Comparison of ENCODE assay signal across 21 mouse cellular contexts in the genomic region with DNA sequence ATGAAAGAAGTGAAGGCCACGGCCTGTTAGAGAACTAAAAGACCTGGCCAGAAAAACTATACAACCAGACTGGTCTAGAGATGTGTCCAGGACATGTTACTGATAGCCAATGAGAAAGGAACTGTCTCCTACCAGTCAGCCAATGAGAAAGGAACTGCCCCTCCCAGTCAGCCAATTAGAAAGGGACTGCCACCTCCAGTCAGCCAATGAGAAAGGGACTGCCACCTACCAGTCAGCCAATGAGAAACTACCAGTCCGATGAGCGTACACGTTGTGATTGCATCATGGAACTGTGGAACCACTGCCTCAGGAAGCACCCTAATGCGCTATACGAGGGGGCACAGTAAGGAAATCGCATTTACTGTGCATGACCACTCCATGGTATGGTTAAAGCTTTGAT. TPM values are rescaled to one million over a fixed set of nuclear protein-coding genes. Genes with fewer than 3 reads are reported as not detected.
DNase-seq lines count a peak whose midpoint lies in the region; ATAC-seq and TF ChIP-seq lines count a peak whose summit lies in the region.
"Had no signal": no experiment of that assay in that cellular context is flagged by ENCODE, and none has a peak within 500 bp of the region (broad histone marks: within the 10 kb centered on the region; RNA-seq: fewer than 3 reads in every experiment).

No protein-coding gene starts in this region.

- no peak for TF ChIP-seq CTCF in hindbrain, postnatal 0 days (IDR thresholded peaks at IDR 0.05; ENCODE audit: low read depth)
- no peak for TF ChIP-seq CTCF in testis, adult 2 months (IDR thresholded peaks at IDR 0.05; ENCODE audit: control insufficient read depth, insufficient read depth, insufficient replicate concordance, low read depth, low read length)
- no peak for TF ChIP-seq CTCF in cerebellum, adult 2 months (IDR thresholded peaks at IDR 0.05; ENCODE audit: borderline replicate concordance, insufficient read depth, low read depth, low read length)

- H3K4me2 ChIP-seq in hindbrain, postnatal 0 days (ENCODE audit: low read depth, low read length): no peak overlapping the region
- H3K4me2 ChIP-seq in hindbrain, embryonic 14.5 days (replicated peaks): no peak overlapping the region
- H3K4me2 ChIP-seq: forebrain, embryonic 12.5 days; heart, embryonic 12.5 days; liver, embryonic 12.5 days; lung, embryonic 14.5 days; midbrain, embryonic 12.5 days; neural tube, embryonic 12.5 days had no signal

- H3K27me3 ChIP-seq in hindbrain, postnatal 0 days (ENCODE audit: insufficient read depth, low read length): no peaks in the 10 kb centered on the region
- no peaks in the 10 kb centered on the region for H3K27me3 ChIP-seq in hindbrain, embryonic 14.5 days (ENCODE audit: control insufficient read depth, insufficient read depth, low read length)
- H3K27me3 ChIP-seq in testis, adult 2 months (ENCODE audit: control insufficient read depth, insufficient read depth, low read length): no peaks in the 10 kb centered on the region
- no peaks in the 10 kb centered on the region for H3K27me3 ChIP-seq in cerebellum, adult 2 months (ENCODE audit: control insufficient read depth, insufficient read depth, low read length)
- H3K27me3 ChIP-seq: forebrain, embryonic 12.5 days; heart, embryonic 12.5 days; liver, embryonic 12.5 days; midbrain, embryonic 12.5 days; neural tube, embryonic 12.5 days had no signal

- H3K9me3 ChIP-seq in hindbrain, postnatal 0 days (ENCODE audit: low read length): no peaks in the 10 kb centered on the region
- H3K9me3 ChIP-seq in hindbrain, embryonic 14.5 days (ENCODE audit: control insufficient read depth, low read length): no peaks in the 10 kb centered on the region
- H3K9me3 ChIP-seq: forebrain, embryonic 12.5 days; heart, embryonic 12.5 days; liver, embryonic 12.5 days; midbrain, embryonic 12.5 days; neural tube, embryonic 12.5 days had no signal

- DNase-seq in hindbrain, postnatal 0 days (ENCODE audit: low spot score): no peak
- no peak for DNase-seq in hindbrain, embryonic 14.5 days (ENCODE audit: low spot score)
- no peak for DNase-seq in testis, postnatal 10 days (ENCODE audit: low spot score)
- DNase-seq in ZHBTc4 (ENCODE audit: low read depth, low spot score): peak; percentile 90
- DNase-seq in embryo, embryonic 10 days (ENCODE audit: low spot score): no peak
- DNase-seq in urinary bladder, adult 2 months (ENCODE audit: low spot score): no peak
- no peak for DNase-seq in cerebellum, adult 2 months
- DNase-seq: cerebellum, postnatal 14 days; kidney, postnatal 14 days; left cerebral cortex, postnatal 4 days; lung, postnatal 4 days; right cerebral cortex, postnatal 25 days; thymus, adult 18-20 months had no signal

- WGBS in hindbrain, postnatal 0 days: 93% methylated on average over 7 of the region's 7 CpGs
- WGBS in hindbrain, embryonic 14.5 days: 92% methylated on average over 7 of the region's 7 CpGs
- WGBS in cerebellum, adult 2 months: 94% methylated on average over 7 of the region's 7 CpGs

- peak; percentile 2; the same call in 1 of the 2 replicates for ATAC-seq in hindbrain, postnatal 0 days
- ATAC-seq in hindbrain, embryonic 14.5 days (ENCODE audit: low FRiP score): no peak
- ATAC-seq: intestine, postnatal 0 days; liver, embryonic 12.5 days had no signal

- no peak for TF ChIP-seq POLR2A in testis, adult 2 months (IDR thresholded peaks at IDR 0.05; ENCODE audit: control insufficient read depth, low read depth, low read length)
- TF ChIP-seq POLR2A in cerebellum, adult 2 months (IDR thresholded peaks at IDR 0.05; ENCODE audit: borderline replicate concordance, insufficient read depth, low read length): no peak

- H3K9ac ChIP-seq in hindbrain, postnatal 0 days (replicated peaks; ENCODE audit: low read length): no peak overlapping the region
- no peak overlapping the region for H3K9ac ChIP-seq in hindbrain, embryonic 14.5 days
- H3K9ac ChIP-seq: forebrain, embryonic 12.5 days; heart, embryonic 12.5 days; liver, embryonic 12.5 days; lung, embryonic 14.5 days; midbrain, embryonic 12.5 days; neural tube, embryonic 12.5 days had no signal

- H3K27ac ChIP-seq in hindbrain, postnatal 0 days: no peak overlapping the region
- H3K27ac ChIP-seq in hindbrain, embryonic 14.5 days: no peak overlapping the region
- no peak overlapping the region; the same call in 1 of the 2 replicates for H3K27ac ChIP-seq in testis, adult 2 months (ENCODE audit: control insufficient read depth, insufficient read depth, low read depth, low read length)
- no peak overlapping the region for H3K27ac ChIP-seq in cerebellum, adult 2 months (ENCODE audit: insufficient read depth, low read length)
- H3K27ac ChIP-seq: forebrain, embryonic 12.5 days; liver, embryonic 12.5 days; midbrain, embryonic 12.5 days; neural tube, embryonic 12.5 days had no signal

- 0 out of 2 replicates have a peak, but pooled peaks cover 3% of the 10 kb centered on the region for H3K4me1 ChIP-seq in hindbrain, postnatal 0 days (ENCODE audit: insufficient read depth, low read length)
- 0 out of 2 replicates have a peak, but pooled peaks cover 7% of the 10 kb centered on the region for H3K4me1 ChIP-seq in hindbrain, embryonic 14.5 days (replicated peaks; ENCODE audit: control insufficient read depth, insufficient read depth, low read length)
- peaks cover 12% of the 10 kb centered on the region for H3K4me1 ChIP-seq in testis, adult 2 months (ENCODE audit: control insufficient read depth, insufficient read depth, low read length)
- no peaks in the 10 kb centered on the region for H3K4me1 ChIP-seq in cerebellum, adult 2 months (ENCODE audit: control insufficient read depth, insufficient read depth, low read length)

- H3K4me3 ChIP-seq in hindbrain, postnatal 0 days (ENCODE audit: low read length): no peak overlapping the region
- no peak overlapping the region for H3K4me3 ChIP-seq in hindbrain, embryonic 14.5 days (replicated peaks; ENCODE audit: low read length)
- H3K4me3 ChIP-seq in testis, adult 2 months (ENCODE audit: control insufficient read depth, low read depth, low read length): peak overlapping the region; percentile 72; the same call in 1 of the 2 replicates
- H3K4me3 ChIP-seq in cerebellum, adult 2 months (replicated peaks; ENCODE audit: insufficient read depth, low read depth, low read length): no peak overlapping the region
- H3K4me3 ChIP-seq: forebrain, embryonic 12.5 days; heart, embryonic 12.5 days; liver, embryonic 12.5 days; midbrain, embryonic 12.5 days; neural tube, embryonic 12.5 days had no signal

- peaks cover 11% of the 10 kb centered on the region for H3K36me3 ChIP-seq in hindbrain, postnatal 0 days (ENCODE audit: insufficient read depth, low read length)
- peaks cover 38% of the 10 kb centered on the region for H3K36me3 ChIP-seq in hindbrain, embryonic 14.5 days (replicated peaks; ENCODE audit: control insufficient read depth, insufficient read depth)
- H3K36me3 ChIP-seq in testis, adult 2 months (ENCODE audit: control insufficient read depth, insufficient read depth, low read length): no peaks in the 10 kb centered on the region

RNA-seq across cellular contexts. Expression of gene Ostc, which starts 14.5 kb away (rescaled TPM):
- total RNA-seq in hindbrain, postnatal 0 days (2014; rRNA removed): 96.4 and 102 TPM in 2 replicates
- polyA plus RNA-seq in hindbrain, postnatal 0 days (2015; fragmentation: Nextera tagmentation; extraction: Ambion mirVana): 182 and 185 TPM in 2 replicates
- 221 and 231 TPM in 2 replicates for polyA plus RNA-seq in hindbrain, embryonic 14.5 days (2014; fragmentation: Nextera tagmentation; extraction: Ambion mirVana)
- polyA plus RNA-seq in testis, adult 2 months (2012; rRNA removed): 23.3 and 27.2 TPM in 2 replicates
- polyA plus RNA-seq in urinary bladder, adult 2 months (2012; rRNA removed): 89.6 and 103 TPM in 2 replicates
- polyA plus RNA-seq in cerebellum, adult 2 months (2012; rRNA removed): 62.9 and 64.4 TPM in 2 replicates

RNA-seq across cellular contexts. Expression of gene Rpl34, which starts 35.5 kb away (rescaled TPM):
- 572 and 622 TPM in 2 replicates for total RNA-seq in hindbrain, postnatal 0 days (2014; rRNA removed)
- polyA plus RNA-seq in hindbrain, postnatal 0 days (2015; fragmentation: Nextera tagmentation; extraction: Ambion mirVana): 543 and 545 TPM in 2 replicates
- 544 and 662 TPM in 2 replicates for polyA plus RNA-seq in hindbrain, embryonic 14.5 days (2014; fragmentation: Nextera tagmentation; extraction: Ambion mirVana)
- 979 and 1,049 TPM in 2 replicates for polyA plus RNA-seq in testis, adult 2 months (2012; rRNA removed)
- 2,153 and 2,445 TPM in 2 replicates for polyA plus RNA-seq in urinary bladder, adult 2 months (2012; rRNA removed)
- 913 and 926 TPM in 2 replicates for polyA plus RNA-seq in cerebellum, adult 2 months (2012; rRNA removed)
